Mouse (Mus musculus) testis, adult 2 months (tissue): Measurements from ENCODE around the gene Mtfr2. TPM values are rescaled to one million over a fixed set of nuclear protein-coding genes. Genes with fewer than 3 reads are reported as not detected.

Source experiments
- H3K27ac ChIP-seq: fragments of 200-500 bp; 2 replicates; pipeline ENCODE4 v1.5.1; 2012; ENCODE audit warnings: low read depth, low read length; ENCODE audit not compliant: control insufficient read depth, insufficient read depth
- H3K27me3 ChIP-seq: fragments of 200-500 bp; 2 replicates; pipeline ENCODE4 v1.6.1; 2012; ENCODE audit warnings: mild to moderate bottlenecking, low read length, moderate library complexity; ENCODE audit not compliant: control insufficient read depth, insufficient read depth
- H3K36me3 ChIP-seq: fragments of 200-500 bp; 2 replicates; pipeline ENCODE4 v1.6.1; 2012; ENCODE audit warnings: mild to moderate bottlenecking, low read length; ENCODE audit not compliant: control insufficient read depth, insufficient read depth
- H3K4me1 ChIP-seq: fragments of 200-500 bp; 2 replicates; pipeline ENCODE4 v1.6.1; 2012; ENCODE audit warnings: low read length; ENCODE audit not compliant: control insufficient read depth, insufficient read depth
- H3K4me3 ChIP-seq: fragments of 200-500 bp; 2 replicates; pipeline ENCODE4 v1.5.1; 2012; ENCODE audit warnings: low read depth, mild to moderate bottlenecking, low read length, moderate library complexity, mixed read lengths; ENCODE audit not compliant: control insufficient read depth
- CTCF ChIP-seq: fragments of 200-500 bp; IDR thresholded peaks from 2 replicates; pipeline ENCODE4 v1.5.1; 2012; ENCODE audit warnings: low read depth, mild to moderate bottlenecking, inconsistent platforms, low read length, moderate library complexity; ENCODE audit not compliant: control insufficient read depth, insufficient read depth, insufficient replicate concordance
- POLR2A ChIP-seq: fragments of 200-500 bp; IDR thresholded peaks from 2 replicates; pipeline ENCODE4 v1.6.1; 2012; ENCODE audit warnings: low read depth, mild to moderate bottlenecking, inconsistent platforms, low read length, moderate library complexity; ENCODE audit not compliant: control insufficient read depth
- polyA plus RNA-seq: library from polyadenylated mRNA; depleted of rRNA; stranded (reverse); fragments of >200 nt; gene quantifications from 2 replicates; pipeline ENCODE4 v1.2.3, GENCODE M21; 2012

Gene Mtfr2
- polyA plus RNA-seq, 1 experiment = 8.2 TPM

DNA sequence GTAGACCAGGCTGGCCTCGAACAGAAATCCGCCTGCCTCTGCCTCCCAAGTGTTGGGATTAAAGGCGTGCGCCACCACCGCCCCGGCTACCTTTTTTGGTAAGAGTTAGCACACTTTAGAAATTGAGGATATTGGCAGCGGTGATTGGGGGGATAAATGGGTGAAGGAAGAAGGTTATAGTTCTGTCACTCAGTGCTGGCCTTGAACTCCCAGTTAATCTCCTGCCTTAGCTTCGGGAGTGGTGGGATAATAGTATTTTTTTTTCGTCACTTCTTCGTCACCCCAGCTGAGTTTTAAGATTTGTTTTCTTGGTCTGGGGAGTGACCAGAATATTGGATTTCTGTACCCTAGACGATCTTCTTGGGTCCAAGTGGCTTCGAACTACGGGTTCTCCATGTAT is 34.1 kb upstream of the Mtfr2 start:
- no peak for TF ChIP-seq CTCF
- no peak for TF ChIP-seq POLR2A
- no peaks in the 10 kb centered on the region for H3K36me3 ChIP-seq
- H3K4me3 ChIP-seq = peak overlapping the region; percentile 100
- no peaks in the 10 kb centered on the region for H3K27me3 ChIP-seq
- H3K4me1 ChIP-seq = peaks cover 3% of the 10 kb centered on the region; the same call in 1 of the 2 replicates
- peak overlapping the region; percentile 100 for H3K27ac ChIP-seq

DNA sequence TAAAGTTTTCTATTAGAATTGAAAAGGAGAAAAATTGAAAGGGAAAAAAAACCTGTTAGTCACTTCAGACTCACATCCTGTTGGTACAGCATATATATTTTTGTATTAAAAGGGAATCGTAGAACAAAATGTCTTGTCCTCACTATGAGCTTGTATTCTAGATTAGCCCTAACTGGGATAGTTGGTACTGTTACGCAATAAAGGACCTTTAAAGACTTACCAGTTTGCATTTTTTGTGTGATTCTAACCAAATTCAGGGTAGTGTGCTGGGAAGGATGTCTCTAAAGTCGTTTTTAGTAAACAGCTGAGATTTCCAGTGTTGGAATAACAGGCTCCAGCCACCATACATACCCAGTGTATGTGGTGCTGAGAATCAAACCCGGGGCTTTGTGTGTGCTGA is 33.6 kb upstream of the Mtfr2 start:
- no peaks in the 10 kb centered on the region for H3K27me3 ChIP-seq
- peaks cover 3% of the 10 kb centered on the region; the same call in 1 of the 2 replicates for H3K4me1 ChIP-seq
- H3K27ac ChIP-seq = no peak overlapping the region
- no peaks in the 10 kb centered on the region for H3K36me3 ChIP-seq
- peak overlapping the region; percentile 5; the same call in 1 of the 2 replicates for H3K4me3 ChIP-seq
- no peak for TF ChIP-seq POLR2A
- TF ChIP-seq CTCF = no peak

DNA sequence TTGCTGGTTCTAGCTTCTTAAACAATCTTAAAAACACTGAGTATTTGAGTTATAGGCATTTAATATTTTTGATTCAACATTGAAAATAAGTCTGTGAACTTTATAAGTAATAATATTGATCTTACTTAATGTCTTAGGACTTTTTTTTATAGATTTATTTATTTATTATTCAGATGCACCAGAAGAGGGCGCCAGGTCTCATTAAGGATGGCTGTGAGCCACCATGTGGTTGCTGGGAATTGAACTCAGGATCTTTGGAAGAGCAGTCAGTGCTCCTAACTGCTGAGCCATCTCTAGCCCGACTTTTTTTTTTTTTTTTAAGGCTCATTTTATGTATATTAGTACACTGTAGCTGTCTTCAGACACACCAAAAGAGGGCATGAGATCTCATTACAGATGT is 32.8 kb upstream of the Mtfr2 start:
- H3K27ac ChIP-seq = no peak overlapping the region
- TF ChIP-seq POLR2A = no peak
- no peak for TF ChIP-seq CTCF
- no peaks in the 10 kb centered on the region for H3K36me3 ChIP-seq
- H3K4me3 ChIP-seq = no peak overlapping the region
- H3K4me1 ChIP-seq = peaks cover 3% of the 10 kb centered on the region; the same call in 1 of the 2 replicates
- no peaks in the 10 kb centered on the region for H3K27me3 ChIP-seq

DNA sequence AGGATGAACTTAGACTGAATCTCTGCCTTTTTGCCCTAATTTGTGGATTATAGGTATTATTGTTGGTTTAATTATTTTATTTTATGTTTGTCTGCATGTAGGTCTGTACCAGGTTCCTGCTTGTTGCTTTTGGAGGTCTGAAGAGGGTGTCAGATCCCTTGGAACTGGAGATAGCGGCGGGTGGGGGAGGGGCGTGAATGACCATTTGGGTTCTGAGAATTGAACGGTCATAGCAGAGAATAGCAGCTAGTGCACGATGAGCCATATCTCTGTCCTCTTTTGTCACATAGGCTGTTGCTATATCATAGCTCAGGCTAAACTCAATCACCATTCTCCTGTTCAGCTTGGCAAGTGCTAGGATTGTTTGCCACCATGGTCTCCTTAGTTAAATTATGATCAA is 30.1 kb upstream of the Mtfr2 start:
- H3K4me1 ChIP-seq = peaks cover 3% of the 10 kb centered on the region; the same call in 1 of the 2 replicates
- H3K36me3 ChIP-seq = no peaks in the 10 kb centered on the region
- H3K27ac ChIP-seq = no peak overlapping the region
- no peaks in the 10 kb centered on the region for H3K27me3 ChIP-seq
- H3K4me3 ChIP-seq = no peak overlapping the region; the same call in 1 of the 2 replicates
- TF ChIP-seq POLR2A (no peak), CTCF (no peak)

- TF ChIP-seq POLR2A (no peak), CTCF (no peak)
- Histone ChIP-seq H3K4me1 (no peaks in the 10 kb centered on the region), H3K4me3 (no peak overlapping the region), H3K36me3 (peaks cover 5% of the 10 kb centered on the region), H3K27ac (no peak overlapping the region), H3K27me3 (no peaks in the 10 kb centered on the region)
Measured at GRCm38 (mm10) chr10:20326226-20326625, 21.3 kb upstream of the Mtfr2 start.

- Histone ChIP-seq H3K27me3 (no peaks in the 10 kb centered on the region), H3K27ac (no peak overlapping the region), H3K4me3 (no peak overlapping the region), H3K4me1 (no peaks in the 10 kb centered on the region), H3K36me3 (peaks cover 4% of the 10 kb centered on the region)
- TF ChIP-seq POLR2A = no peak
- TF ChIP-seq CTCF = no peak
Measured at GRCm38 (mm10) chr10:20331262-20331661, 16.3 kb upstream of the Mtfr2 start.

DNA sequence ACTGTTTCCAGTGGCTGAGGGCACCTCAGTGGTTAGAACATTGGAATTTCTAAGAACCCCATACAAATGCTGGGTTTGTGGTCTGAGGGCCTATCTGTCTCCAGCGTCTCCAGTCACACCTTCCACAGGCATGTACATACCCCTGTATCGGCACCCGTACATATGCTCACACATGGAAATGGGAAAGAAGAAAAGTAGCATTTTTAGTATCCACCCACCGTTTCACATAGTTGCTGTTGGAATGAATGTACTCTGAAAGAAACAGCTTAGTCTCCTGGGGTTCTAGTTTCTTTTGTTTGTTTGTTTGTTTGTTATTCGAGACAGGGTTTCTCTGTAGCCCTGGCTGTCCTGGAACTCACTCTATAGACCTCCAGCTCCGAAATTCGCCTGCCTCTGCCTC is 9.7 kb upstream of the Mtfr2 start:
- H3K27me3 ChIP-seq = no peaks in the 10 kb centered on the region
- no peak overlapping the region for H3K4me3 ChIP-seq
- H3K36me3 ChIP-seq = peaks cover under 1% of the 10 kb centered on the region; the same call in 1 of the 2 replicates
- H3K27ac ChIP-seq = no peak overlapping the region
- no peak for TF ChIP-seq CTCF
- no peak for TF ChIP-seq POLR2A
- H3K4me1 ChIP-seq = no peaks in the 10 kb centered on the region

- Histone ChIP-seq H3K36me3 (no peaks in the 10 kb centered on the region), H3K27ac (no peak overlapping the region), H3K27me3 (no peaks in the 10 kb centered on the region), H3K4me1 (no peaks in the 10 kb centered on the region), H3K4me3 (no peak overlapping the region)
- TF ChIP-seq CTCF (no peak), POLR2A (no peak)
Measured at GRCm38 (mm10) chr10:20345736-20346135, 1.8 kb upstream of the Mtfr2 start.
